Mouse (Mus musculus): ENCODE results near the gene Smad6.

The Smad6 gene

GRCm38 (mm10) chr9:63989214-63989613 lies 32.6 kb downstream of the Smad6 start:
- WGBS, result 83% methylated on average over 12 of the region's 12 CpGs

- WGBS, result 71% methylated on average over 6 of the region's 6 CpGs
These were observed 36.7 kb downstream of the Smad6 start for GRCm38 (mm10) chr9:63985125-63985524.

GRCm38 (mm10) chr9:63982937-63983632 lies 38.8 kb downstream of the Smad6 start:
- WGBS, result 82% methylated on average over 12 of the region's 12 CpGs

- 75% methylated on average over 4 of the region's 4 CpGs for WGBS
These were observed 39.9 kb downstream of the Smad6 start for GRCm38 (mm10) chr9:63981912-63982311.

GRCm38 (mm10) chr9:63981371-63981770 lies 40.5 kb downstream of the Smad6 start:
- WGBS, result 90% methylated on average over 4 of the region's 4 CpGs

- WGBS, result 55% methylated on average over 18 of the region's 18 CpGs
These were observed 41.4 kb downstream of the Smad6 start for GRCm38 (mm10) chr9:63980179-63981086.

GRCm38 (mm10) chr9:63979275-63979674 lies 42.6 kb downstream of the Smad6 start:
- 92% methylated on average over 2 of the region's 2 CpGs for WGBS

GRCm38 (mm10) chr9:63978682-63979081 lies 43.2 kb downstream of the Smad6 start:
- 89% methylated on average over 7 of the region's 7 CpGs for WGBS

- 49% methylated on average over 11 of the region's 11 CpGs for WGBS
These were observed 45.9 kb downstream of the Smad6 start for GRCm38 (mm10) chr9:63975996-63976395.

GRCm38 (mm10) chr9:63974258-63975023 lies 47.4 kb downstream of the Smad6 start:
- 71% methylated on average over 13 of the region's 13 CpGs for WGBS

GRCm38 (mm10) chr9:63973662-63974190 lies 48.1 kb downstream of the Smad6 start:
- 68% methylated on average over 14 of the region's 14 CpGs for WGBS

- 88% methylated on average over 11 of the region's 11 CpGs for WGBS
These were observed 49.1 kb downstream of the Smad6 start for GRCm38 (mm10) chr9:63972576-63973290.

- 84% methylated on average over 4 of the region's 4 CpGs for WGBS
These were observed 50.3 kb downstream of the Smad6 start for GRCm38 (mm10) chr9:63971557-63971956.

- 84% methylated on average over 6 of the region's 6 CpGs for WGBS
These were observed 51.0 kb downstream of the Smad6 start for GRCm38 (mm10) chr9:63970836-63971235.

- WGBS, result 77% methylated on average over 12 of the region's 12 CpGs
These were observed 51.5 kb downstream of the Smad6 start for GRCm38 (mm10) chr9:63970388-63970787.

- WGBS, result 74% methylated on average over 10 of the region's 10 CpGs
These were observed 52.4 kb downstream of the Smad6 start for GRCm38 (mm10) chr9:63969467-63969866.

- 28% methylated on average over 9 of the region's 9 CpGs for WGBS
These were observed 53.3 kb downstream of the Smad6 start for GRCm38 (mm10) chr9:63968592-63968991.

- 55% methylated on average over 14 of the region's 14 CpGs for WGBS
These were observed 54.3 kb downstream of the Smad6 start for GRCm38 (mm10) chr9:63967408-63968172.

GRCm38 (mm10) chr9:63965579-63965981 lies 56.3 kb downstream of the Smad6 start:
- WGBS, result 51% methylated on average over 4 of the region's 4 CpGs

GRCm38 (mm10) chr9:63961881-63962280 lies 60.0 kb downstream of the Smad6 start:
- WGBS, result 91% methylated on average over 6 of the region's 6 CpGs
